Mouse (Mus musculus): ENCODE results near the gene Acsm1.

DNA sequence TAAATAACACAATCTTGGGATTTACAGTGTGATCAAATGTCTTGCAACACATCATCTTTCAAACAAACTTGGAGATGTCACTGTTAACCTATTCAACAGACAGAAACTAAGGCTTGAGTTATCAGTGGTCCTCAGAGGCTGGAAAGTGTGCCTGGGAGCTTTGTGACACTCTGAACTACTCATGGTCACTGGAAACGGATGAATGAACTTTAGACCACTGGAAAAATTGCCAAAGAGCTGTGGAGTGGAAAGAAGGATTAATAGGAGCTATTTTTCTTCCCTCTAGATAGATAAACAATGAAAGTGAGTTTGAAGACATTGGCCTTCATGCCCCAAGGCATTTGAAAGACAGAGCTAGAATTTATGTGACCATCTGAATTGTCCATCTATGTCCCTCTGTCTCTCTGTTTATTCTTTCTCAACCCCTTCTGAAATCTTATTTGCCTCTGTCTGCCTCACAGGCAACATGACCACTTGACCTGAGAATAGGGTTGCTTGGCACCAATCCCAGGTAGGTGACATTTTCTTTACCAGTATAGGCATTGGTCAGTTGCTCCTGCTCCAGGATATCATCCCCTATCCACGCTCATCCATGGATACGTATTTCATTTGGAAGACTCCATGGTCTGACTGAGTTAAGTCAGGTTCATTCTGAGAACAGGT is 46.9 kb upstream of the Acsm1 start:
- TF ChIP-seq CTCF (IDR thresholded peaks at IDR 0.05; ENCODE audit: low read depth) (no peak), EP300 (optimal IDR thresholded peaks at IDR 0.05) (no peak)

Measured in stomach, postnatal 0 days (tissue).